Mouse (Mus musculus): ENCODE measurements at regions not wholly inside any gene's neighbourhood (a gene's known extent, or its start where the extent isn't known, plus 50 kb on each side); places are given as distances from the start of the nearest gene placed in this dataset.
"Not testable (repeated sequence)": the region's sequence is repeated elsewhere in the genome, so short reads cannot be mapped to it uniquely, and the experiment has no call there.

DNA sequence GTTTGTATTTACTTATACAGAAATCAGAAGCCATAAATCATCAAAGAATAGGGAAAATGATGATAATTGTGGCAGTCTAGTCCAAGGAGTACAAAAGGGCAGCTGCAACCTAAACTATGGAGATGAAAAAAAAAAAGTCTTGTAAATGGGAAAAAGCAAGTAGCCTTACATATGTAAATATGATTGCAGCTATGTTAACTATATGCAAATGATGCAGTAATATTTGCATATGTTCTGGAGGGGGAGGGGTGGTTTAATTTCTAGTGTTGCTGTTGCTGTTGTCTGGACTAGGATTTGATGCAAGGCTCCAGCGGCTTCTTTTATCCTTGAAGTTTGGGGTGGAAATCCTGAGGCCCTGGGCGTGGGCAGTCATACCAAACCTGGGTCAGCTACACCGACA lies 163.0 kb downstream of the Ankrd50 start:
- DNase-seq (ENCODE audit: extremely low spot score in 1 of 2, low spot score in 1 of 2): no peak

DNA sequence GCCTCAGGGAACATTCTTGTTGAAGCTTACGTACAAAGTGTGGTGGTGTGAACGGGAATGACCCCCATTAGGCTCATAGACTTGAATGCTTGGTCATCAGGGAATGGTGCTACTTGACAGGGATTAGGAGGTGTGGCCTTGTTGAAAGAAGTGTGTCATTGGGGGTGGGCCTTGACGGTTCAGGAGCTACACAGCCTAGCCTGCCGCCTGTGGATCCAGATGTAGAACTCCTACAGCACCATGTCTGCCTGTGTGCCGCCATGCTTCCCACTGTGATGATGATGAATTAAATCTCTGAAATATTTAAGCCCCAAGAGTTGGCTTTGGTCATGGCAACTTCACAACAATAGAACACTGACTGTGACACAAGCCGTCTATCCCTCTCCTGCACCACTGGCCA lies 163.6 kb downstream of the Ankrd50 start:
- DNase-seq (ENCODE audit: extremely low spot score in 1 of 2, low spot score in 1 of 2): no peak

DNA sequence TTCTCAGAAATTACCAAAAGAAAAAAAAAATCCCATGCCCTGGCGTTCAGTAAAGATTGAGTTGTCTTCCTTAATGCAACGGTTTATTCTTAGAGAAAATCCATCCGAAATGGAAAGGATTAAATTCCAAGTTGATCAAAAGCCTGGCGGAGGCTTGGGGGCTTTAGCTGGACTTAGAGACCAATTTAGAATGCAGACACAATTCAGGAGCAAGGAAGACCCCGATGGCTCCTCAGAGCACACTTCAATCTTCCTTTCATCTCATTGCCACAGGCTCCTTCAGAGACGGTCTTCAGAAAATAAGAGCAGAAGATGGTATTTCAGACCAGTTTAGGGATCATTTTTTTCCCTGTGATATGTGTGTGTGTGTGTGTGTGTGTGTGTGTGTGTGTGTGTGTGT lies 171.8 kb downstream of the Ankrd50 start:
- DNase-seq (ENCODE audit: extremely low spot score in 1 of 2, low spot score in 1 of 2): no peak

DNA sequence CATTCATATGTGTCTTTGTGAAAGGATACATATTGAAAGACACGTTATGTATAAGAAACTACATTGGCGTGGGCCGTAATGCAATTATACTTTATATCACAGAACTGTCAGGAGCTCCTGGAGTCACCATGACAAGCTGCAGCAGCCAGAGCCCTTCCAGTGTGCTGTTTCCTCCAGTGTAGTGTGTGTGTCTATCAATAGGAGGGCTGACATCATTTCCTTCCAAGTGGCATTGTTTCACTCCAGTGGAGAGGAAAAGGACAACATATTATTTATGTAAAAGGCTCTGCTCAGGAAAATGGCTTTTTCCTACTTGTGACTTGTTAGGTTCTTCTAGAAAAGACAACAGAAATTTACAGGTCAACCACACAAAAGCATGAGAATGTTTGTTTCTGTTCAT lies 172.5 kb downstream of the Ankrd50 start:
- DNase-seq (ENCODE audit: extremely low spot score in 1 of 2, low spot score in 1 of 2): no peak

DNA sequence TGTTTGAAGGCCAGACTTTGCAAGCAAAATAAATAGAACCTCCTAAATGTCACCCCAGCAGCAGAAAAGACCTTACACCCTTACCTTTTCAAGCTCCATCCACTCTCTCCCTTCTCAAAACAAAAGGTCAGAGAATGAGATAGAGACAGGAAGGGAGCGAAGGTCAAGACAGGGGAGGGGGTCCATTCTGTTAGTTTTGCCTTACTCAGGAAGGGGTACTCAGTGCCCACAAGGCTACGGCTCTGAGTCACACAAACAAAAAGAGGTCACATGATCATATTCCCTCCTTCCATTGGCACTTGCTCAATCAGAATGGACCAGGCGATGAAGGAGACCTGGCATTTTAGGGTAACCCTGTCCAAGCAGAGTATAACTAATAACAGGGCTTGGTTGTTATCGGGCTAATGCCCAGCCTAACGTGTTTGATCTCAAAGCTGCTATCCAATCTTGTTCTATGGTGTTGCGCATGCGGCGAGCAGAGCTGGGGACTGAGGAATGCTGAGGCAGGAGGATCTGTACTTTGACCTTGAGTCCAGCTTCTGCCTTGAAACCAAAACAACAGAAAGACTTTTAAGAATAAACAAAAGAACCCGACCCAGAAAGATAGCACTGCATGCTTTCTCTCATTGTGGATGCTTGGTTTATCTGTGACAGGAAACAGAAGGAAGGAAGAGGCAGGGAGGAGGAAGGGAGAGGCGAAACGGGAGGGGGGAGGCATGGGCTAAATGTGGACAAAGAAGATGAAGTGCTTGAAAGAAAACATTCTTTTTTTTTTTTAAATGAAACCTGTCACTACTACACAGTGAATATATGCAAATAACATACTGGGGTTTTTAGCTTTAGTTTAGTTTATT lies 184.5 kb downstream of the Ankrd50 start:
- DNase-seq (ENCODE audit: extremely low spot score in 1 of 2, low spot score in 1 of 2): no peak

DNA sequence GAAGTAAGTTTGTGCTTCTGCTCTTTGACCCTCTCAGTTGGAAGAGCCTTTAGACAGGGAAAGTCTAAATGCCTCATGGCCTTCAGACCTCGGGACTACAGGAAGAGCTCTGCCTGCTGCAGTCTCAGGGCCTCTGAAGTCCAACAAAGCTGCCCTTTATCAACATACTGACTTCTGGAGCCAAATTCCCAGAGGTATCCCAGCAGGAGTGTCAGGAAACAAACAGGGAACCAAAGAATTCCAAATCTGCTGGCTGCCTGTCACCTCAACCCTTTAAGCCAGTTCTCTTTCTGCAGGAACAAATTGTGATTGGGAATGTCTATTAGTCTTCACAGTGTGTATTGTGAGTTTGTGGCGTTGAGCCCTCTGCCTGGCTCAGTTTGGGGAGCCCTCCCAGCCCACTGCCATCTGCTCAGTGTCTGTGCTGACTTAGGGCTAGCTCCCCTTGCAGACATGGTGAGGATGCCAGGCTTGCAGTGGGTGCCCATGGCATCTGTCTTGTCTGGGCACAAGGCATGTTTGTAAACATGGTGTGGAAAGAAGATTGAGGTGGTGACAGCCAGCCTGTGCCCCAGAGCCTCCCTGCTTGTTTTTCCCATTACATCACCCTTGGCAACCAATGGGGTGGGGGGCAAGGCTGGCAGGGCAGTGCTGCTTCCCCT lies 185.3 kb downstream of the Ankrd50 start:
- DNase-seq (ENCODE audit: extremely low spot score in 1 of 2, low spot score in 1 of 2): peak in 1 of 2 experiments; percentile 11

DNA sequence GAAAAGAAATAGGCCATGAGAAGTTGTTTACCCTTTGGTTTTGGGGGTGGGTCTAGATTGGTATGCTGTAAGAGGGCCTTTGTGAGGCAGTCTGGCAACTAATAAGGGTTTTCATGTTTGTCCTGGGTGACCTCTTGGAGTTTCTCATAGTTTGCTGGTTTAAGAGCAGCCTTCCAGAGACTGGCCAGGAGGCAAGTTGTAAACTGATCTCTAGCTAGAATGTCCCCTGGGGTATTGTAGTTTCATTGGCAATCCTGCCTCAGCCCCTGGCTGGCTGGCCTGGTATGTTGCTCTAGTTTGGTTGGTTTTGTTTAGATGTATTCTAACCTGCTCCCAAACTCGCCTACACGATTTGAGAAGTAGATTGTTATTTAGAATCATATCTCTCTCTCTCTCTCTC lies 187.1 kb downstream of the Ankrd50 start:
- DNase-seq (ENCODE audit: extremely low spot score in 1 of 2, low spot score in 1 of 2): no peak

DNA sequence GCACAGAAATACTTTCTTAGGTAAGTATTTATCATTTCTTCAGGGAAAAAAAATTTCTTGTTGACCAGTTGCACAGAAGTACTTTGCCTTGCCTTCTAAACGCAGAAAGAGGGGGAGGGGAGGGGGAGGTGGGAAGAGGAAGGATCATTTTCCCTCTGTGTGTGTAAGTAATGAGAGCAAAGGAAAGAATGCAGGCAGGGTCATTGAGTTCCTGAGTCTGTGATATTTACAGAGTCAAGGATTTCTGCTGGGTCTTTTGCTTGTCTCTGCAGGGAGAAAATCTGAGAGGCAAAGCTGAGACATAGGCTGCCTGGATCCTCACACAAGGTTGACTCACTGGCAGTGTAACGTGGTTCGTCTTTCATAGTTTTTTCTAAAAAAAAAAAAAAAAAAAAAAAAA lies 195.6 kb downstream of the Ankrd50 start:
- no peak for DNase-seq (ENCODE audit: extremely low spot score in 1 of 2, low spot score in 1 of 2)

DNA sequence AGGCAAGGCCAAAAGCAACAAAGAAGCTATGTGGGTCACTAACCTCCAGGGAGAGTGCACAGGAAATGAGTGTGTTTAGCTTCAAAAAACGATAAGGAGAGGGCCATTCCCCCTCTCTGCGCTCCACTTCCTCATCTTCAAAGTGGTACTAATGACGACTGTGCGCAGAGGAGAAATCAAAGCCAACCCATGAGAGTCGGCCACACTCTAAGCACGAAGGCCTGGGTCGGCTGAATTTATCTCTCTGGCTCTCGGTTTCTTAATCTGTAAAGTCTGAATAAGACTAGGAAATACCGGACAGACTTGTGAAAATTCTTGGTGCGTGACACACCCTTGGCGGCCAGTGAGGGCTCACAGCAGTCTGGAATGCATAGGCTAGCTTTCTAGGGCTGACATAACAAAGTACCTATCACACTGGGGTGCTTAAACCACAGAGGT lies 200.9 kb downstream of the Ankrd50 start:
- DNase-seq (ENCODE audit: extremely low spot score in 1 of 2, low spot score in 1 of 2): no peak

DNA sequence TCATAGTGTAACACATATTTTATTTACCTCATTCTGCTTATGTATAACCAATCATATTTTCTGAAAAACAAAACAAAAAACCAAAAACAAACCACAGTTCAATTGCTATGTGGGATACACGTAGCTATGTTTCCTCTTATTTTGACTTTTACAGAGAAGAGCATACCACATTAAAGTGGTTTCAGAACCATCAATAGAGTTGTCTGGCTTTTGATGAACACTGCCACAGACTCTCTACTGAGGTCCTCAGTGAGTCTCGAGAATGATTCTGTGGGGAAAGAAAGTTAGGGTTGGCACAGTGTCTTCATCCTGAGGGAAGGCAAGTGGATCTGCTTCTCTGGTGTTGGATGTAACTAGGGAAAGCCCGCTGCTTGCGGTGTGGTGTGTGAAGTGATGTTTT lies 201.8 kb downstream of the Ankrd50 start:
- no peak for DNase-seq (ENCODE audit: extremely low spot score in 1 of 2, low spot score in 1 of 2)

DNA sequence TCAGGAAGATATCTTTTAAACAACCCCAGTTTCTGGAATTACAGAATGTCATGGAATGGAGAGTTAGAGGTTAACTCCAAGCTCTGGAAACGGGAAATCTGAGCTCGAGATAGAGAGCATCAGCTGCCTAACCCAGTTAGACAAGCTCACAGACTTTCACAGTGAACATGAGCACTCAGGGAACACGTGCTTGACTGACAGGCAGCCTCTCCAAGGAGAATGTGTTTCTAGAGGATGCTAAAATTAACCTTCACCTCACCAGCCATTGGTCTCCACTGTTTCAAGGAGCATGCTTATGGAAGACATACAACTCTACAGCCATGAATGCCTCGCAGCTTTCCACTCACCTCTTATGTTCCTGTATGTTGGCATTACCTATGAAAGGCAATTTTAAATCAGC lies 203.0 kb downstream of the Ankrd50 start:
- no peak for DNase-seq (ENCODE audit: extremely low spot score in 1 of 2, low spot score in 1 of 2)

DNA sequence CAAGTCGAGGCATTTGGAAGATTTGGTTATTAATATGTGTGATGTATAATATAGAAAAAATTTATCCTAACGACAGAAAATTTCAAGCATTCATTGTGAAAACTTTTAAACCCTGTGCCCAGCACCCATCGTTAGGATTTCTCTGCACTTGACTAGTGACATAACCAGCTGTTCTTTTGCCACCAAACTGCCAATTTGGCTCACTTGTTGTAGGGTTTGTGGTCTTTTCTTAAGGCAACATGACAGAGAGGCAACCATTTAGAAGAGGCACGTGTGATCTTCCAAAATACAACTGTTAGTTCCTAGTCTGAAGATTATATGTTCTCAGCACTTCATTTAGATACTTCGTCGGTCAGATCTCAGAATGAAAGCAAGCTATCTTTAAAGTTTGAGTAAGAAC lies 203.8 kb downstream of the Ankrd50 start:
- no peak for DNase-seq (ENCODE audit: extremely low spot score in 1 of 2, low spot score in 1 of 2)

DNA sequence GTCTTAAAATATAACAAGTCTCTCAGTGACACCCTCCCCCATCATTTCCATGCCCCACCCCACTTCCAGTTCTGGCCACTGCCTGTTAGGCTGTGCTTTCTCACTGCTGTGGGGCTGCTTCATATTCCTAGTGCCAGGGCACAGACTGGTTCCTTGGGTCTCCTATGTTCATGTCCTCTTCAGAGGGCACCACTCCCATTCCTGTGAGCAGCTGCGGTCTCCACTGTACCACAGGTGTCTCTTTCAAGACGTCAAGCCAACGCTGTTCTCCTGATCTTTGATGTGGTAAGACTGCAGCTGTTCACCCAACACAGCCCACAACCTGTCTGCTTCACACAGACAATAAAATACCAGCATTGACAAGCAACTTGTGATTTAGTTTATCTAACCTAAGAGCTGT lies 204.5 kb downstream of the Ankrd50 start:
- no peak for DNase-seq (ENCODE audit: extremely low spot score in 1 of 2, low spot score in 1 of 2)

DNA sequence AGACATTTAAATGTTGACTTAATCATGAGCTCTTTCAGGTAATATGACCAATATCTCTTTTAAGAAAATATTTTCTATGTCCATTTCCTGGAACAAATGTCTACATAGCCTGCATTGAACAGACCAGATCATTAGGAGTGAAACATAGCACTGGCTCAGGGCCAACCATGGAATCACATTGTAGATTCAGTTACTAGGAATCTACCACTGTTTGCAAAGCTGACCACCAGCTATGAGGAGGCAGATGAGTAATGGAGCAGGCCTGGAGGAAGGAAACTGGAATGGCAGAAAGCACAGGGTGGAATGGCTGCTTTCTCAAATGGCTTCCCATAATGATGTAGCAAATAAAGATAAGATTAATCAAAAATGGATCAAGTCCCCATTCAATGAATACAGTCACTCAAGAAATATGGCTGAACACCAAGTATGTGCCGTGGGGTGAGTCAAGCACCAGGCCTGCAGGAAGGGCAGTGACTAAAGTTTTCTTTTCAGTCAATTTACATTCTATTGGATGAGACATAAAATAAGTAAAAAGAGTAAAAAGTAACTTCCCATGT lies 207.6 kb downstream of the Ankrd50 start:
- DNase-seq (ENCODE audit: extremely low spot score in 1 of 2, low spot score in 1 of 2): no peak

DNA sequence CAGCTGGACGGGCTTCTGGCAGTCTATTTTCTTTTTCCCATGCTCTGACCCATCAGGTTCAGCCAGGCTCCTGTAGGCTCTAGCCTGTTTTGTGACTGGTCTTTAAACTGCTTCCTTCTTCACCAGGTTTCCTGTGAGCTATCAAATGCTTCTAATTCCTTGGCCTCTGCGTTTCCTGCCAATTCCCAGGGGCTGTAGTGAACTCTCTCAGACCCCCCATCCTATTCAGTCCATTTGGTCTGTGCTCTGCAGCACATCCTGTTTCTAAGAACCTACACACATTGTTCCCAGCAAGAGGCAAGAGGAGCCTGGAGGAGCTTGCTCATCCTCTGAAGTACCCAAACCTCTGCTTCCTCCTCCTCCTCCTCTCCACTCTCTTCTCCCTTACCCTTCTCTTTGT lies 209.3 kb downstream of the Ankrd50 start:
- DNase-seq (ENCODE audit: extremely low spot score in 1 of 2, low spot score in 1 of 2): no peak

DNA sequence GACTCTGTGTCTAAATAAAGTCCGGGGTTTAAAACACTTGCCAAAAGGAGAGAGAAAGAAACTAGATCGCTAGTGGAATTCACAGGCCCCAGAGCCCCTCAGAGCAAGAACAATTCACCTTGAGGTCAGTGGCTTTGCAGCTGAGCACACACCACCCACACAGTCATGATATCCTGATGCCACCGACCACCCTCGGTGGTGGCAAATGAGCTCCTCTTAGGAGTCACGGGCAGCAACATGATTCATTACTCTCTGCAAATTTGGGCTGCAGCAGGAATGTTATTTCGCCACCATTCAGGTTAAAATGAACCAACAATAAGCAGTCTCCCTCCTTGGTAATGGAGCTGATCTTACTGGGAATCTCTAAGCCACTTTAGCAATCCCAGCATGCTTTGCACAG lies 213.9 kb downstream of the Ankrd50 start:
- DNase-seq (ENCODE audit: extremely low spot score in 1 of 2, low spot score in 1 of 2): no peak

DNA sequence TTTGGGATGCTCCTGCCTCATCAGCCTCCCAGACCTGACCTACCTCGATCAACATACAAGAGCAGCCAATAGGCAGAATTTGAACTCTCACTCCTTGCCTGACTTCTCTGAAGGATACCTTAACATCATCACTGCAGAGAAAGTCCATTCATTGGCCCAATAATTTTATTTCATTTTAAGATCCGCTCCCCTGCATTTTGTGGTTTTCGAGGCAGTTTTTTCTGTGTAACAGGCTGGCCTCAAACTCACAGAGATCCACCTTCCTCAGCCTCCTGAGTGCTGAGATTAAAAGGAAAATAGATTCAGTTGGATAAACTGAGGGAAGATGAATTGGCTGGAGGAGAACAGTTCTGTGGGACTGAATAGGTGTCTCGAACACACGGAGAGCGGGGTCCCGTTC lies 216.4 kb downstream of the Ankrd50 start:
- DNase-seq (ENCODE audit: extremely low spot score in 1 of 2, low spot score in 1 of 2): no peak

DNA sequence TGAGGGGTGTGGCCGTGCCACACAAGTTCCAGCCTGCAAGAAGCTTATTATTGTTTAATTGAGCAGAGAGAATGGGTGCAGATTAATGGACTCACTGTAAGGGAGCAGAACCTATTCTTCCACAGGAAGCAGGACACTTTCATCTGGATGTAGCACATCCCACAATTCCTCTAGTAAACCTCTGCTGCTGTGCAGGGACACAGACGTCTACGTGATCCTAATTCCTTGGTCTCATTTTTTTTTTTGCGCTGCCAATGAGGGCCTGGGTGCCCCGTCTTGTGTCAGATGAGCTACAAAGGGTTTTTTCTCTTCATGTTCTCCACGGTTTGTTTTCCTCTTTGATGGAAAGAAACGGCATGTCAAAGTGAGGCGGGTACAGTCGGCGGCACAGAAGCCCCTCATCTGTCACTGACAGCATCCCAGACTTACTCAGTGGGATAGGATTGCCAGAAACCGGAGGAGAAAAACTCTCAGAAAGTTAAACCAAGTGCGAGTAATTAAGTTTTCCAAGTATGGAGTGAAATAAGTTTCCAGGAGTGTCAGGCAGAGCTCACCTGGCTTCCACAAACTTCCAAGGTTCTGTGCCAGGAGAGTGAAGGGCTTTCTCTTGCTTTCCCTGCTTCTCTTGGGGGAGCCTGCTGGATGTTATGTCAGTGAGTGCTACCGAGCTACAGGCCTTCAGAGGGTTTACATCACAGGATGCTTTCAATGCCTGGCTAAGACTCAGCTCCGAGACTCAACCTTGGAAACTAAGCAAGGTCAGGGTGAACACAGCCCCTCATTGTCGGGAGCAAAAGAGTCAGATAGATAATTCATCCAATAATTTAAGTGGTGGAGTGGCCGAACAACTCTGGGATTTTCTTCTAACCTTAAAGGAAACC lies 221.1 kb downstream of the Ankrd50 start:
- DNase-seq (ENCODE audit: extremely low spot score in 1 of 2, low spot score in 1 of 2): no peak

DNA sequence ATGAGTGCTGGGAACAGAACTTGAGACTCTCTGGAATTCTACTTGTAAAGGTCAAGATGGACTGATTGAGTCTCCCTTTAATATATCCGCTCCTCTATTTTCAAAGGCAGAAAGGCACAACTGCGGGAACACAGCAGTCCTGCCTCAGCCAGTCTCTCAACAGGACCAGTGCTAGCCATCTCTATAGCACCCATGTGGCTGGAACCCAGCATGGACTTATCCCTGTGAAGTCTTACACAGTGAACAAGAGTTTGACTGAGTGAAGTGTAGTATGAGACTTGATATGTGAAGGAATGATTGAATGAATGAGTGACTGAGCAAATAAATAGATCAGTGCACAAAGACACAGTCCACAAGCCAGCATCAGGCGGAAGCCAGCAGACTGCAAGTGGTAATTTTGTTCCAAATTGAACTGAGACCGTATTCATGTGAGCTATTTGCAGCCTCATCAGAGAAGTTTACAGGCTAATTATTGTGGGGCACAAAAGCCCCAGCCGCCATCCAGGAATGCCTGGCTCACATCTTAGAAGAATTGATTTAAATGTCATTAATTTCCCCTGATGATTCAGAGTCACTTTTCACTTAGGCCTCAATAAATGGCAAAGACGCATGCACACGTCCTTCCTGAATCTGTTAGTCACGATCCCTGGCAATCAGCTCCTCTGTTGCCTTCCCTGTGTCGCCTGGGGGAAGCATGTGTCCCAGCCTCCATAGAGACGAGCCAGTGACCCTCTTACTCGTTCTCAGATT lies 223.1 kb downstream of the Ankrd50 start:
- no peak for DNase-seq (ENCODE audit: extremely low spot score in 1 of 2, low spot score in 1 of 2)

DNA sequence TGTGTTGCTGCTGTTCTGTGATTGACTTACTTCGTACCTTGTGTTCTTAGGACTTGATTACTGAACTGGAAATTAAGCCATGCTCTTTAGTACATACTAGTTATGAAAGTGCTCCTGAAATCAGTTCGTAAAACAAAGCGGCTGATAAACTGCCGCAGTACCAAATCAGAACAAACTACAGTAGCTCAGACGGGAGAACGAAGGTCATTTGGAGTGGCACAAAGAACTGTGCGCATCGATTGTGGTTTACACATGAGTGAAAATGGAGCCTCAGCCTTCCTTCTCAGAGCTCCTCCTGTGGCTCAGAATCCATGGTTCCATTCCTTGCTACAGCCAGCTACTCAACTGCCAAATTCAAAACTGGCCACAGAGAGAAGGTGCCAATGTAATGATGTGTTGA lies 225.4 kb downstream of the Ankrd50 start:
- not testable (repeated sequence) for DNase-seq (ENCODE audit: extremely low spot score in 1 of 2, low spot score in 1 of 2)

Data from layer of hippocampus, postnatal 25 days (tissue).